Mouse (Mus musculus) embryonic facial prominence, embryonic 12.5 days (tissue): ENCODE results near the gene Alad. TPM values are rescaled to one million over a fixed set of nuclear protein-coding genes. Genes with fewer than 3 reads are reported as not detected.

ENCODE experiments used
- ATAC-seq: fragments of 200-750 bp; cut with Nextera tagmentation; 2 replicates; pipeline ENCODE4 v1.8.0; 2017; ENCODE audit not compliant: insufficient number of reproducible peaks, insufficient read depth, low FRiP score, low TSS enrichment
- H3K27ac ChIP-seq: fragments of 300-500 bp; sonication (generic); 2 replicates; pipeline ENCODE4 v1.5.1; 2016; ENCODE audit warnings: mild to moderate bottlenecking
- H3K27me3 ChIP-seq: fragments of 300-500 bp; sonication (generic); 2 replicates; pipeline ENCODE4 v1.6.1; 2016; ENCODE audit warnings: mild to moderate bottlenecking, moderate library complexity
- H3K36me3 ChIP-seq: fragments of 300-500 bp; sonication (generic); 2 replicates; pipeline ENCODE4 v1.6.1; 2016; ENCODE audit warnings: mild to moderate bottlenecking
- H3K4me1 ChIP-seq: fragments of 300-500 bp; sonication (generic); 2 replicates; pipeline ENCODE4 v1.6.1; 2016
- H3K4me2 ChIP-seq: fragments of 300-500 bp; sonication (generic); replicated peaks from 2 replicates; pipeline ENCODE4 v1.6.1; 2016; ENCODE audit warnings: mild to moderate bottlenecking, moderate library complexity
- H3K4me3 ChIP-seq: fragments of 300-500 bp; sonication (generic); 2 replicates; pipeline ENCODE4 v1.5.1; 2016; ENCODE audit warnings: mild to moderate bottlenecking
- H3K9ac ChIP-seq: fragments of 300-500 bp; sonication (generic); 2 replicates; pipeline ENCODE4 v1.6.1; 2016; ENCODE audit warnings: mild to moderate bottlenecking, moderate library complexity
- H3K9me3 ChIP-seq: fragments of 300-500 bp; sonication (generic); 2 replicates; pipeline ENCODE4 v1.6.1; 2016; ENCODE audit warnings: mild to moderate bottlenecking, moderate library complexity
- WGBS: fragments of 180-500 bp; shearing (Covaris S2); methylation state at CpG from one replicate; pipeline ENCODE4 v1.1.7; 2016; 5-methylcytosine and 5-hydroxymethylcytosine counted together
- polyA plus RNA-seq: library from polyadenylated mRNA; unstranded; fragments of >200 nt; fragmentation: Nextera tagmentation; extraction: Ambion mirVana; gene quantifications from 2 replicates; pipeline ENCODE4 v1.2.1, GENCODE M21; 2016

The Alad gene
- polyA plus RNA-seq, 1 experiment from 2014 or later = 78.5 TPM

GRCm38 (mm10) chr4:62460348-62460747 lies 59.4 kb downstream of the Alad start:
- 88% methylated on average over 8 of the region's 8 CpGs for WGBS
- Histone ChIP-seq H3K9ac (no peak overlapping the region), H3K9me3 (no peaks in the 10 kb centered on the region), H3K4me3 (no peak overlapping the region), H3K27ac (no peak overlapping the region), H3K4me1 (no peaks in the 10 kb centered on the region), H3K36me3 (no peaks in the 10 kb centered on the region), H3K27me3 (no peaks in the 10 kb centered on the region), H3K4me2 (no peak overlapping the region)
- no peak for ATAC-seq

Other genes with a start within 250 kb of the Alad start
- 23.2 and 25.0 TPM in 2 replicates for gene Fkbp15, start 159.4 kb downstream of the Alad start, polyA plus RNA-seq
- gene Slc31a1, start 159.2 kb downstream of the Alad start, polyA plus RNA-seq = 44.1 and 44.8 TPM in 2 replicates
- 203 and 210 TPM in 2 replicates for gene Cdc26, start 111.3 kb downstream of the Alad start, polyA plus RNA-seq
- gene Prpf4, start 111.1 kb downstream of the Alad start, polyA plus RNA-seq = 27.3 and 30.1 TPM in 2 replicates
- not detected in 2 replicates for gene Rnf183, start 84.7 kb downstream of the Alad start, polyA plus RNA-seq
- gene Wdr31, start 49.0 kb downstream of the Alad start, polyA plus RNA-seq = 8.8 TPM in 2 replicates
- gene Bspry, start 39.9 kb downstream of the Alad start, polyA plus RNA-seq = 2.9 and 3.3 TPM in 2 replicates
- gene Hdhd3, start 16.5 kb downstream of the Alad start, polyA plus RNA-seq = 11.1 and 14.2 TPM in 2 replicates
- gene Pole3, start 5.2 kb upstream of the Alad start, polyA plus RNA-seq = 89.1 and 92.8 TPM in 2 replicates
- 0.45 and 0.99 TPM in 2 replicates for gene 4933430I17Rik, start 5.5 kb upstream of the Alad start, polyA plus RNA-seq
- gene Rgs3, start 39.9 kb upstream of the Alad start, polyA plus RNA-seq = 45.0 and 45.2 TPM in 2 replicates